Mouse (Mus musculus): ENCODE measurements at regions not wholly inside any gene's neighbourhood (a gene's known extent, or its start where the extent isn't known, plus 50 kb on each side); places are given as distances from the start of the nearest gene placed in this dataset.

DNA sequence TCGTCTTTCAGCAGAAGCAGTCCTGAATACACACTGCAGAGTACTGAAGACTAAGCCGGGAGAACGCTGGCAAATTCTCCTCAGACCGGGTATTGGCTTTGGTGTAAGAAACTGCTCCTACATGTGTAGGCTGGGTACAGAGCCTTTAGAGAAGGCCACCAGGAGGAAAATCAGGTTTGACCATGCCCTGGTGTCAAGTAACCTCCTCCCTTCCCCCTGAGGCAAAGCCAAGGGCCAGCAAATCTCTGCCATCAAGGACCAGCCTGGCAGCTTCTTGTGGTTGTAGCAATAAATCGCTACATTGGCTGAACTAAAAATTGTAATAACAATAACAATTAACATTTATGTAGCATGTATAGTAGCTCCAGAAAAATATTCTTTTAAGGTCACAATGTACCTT lies 237.8 kb downstream of the Snx10 start:
- Histone ChIP-seq H3K27me3 (ENCODE audit: control insufficient read depth in 1 of 2, insufficient read depth in 2 of 2, low read length in 2 of 2) (peaks cover 0 to 6% of the 10 kb centered on the region in 2 experiments; a peak in 3 of 4 replicates), H3K79me2 (ENCODE audit: control insufficient read depth, insufficient read depth, low read length, poor library complexity) (no peaks in the 10 kb centered on the region), H3K27ac (ENCODE audit: control insufficient read depth, low read depth, low read length) (no peak overlapping the region), H3K4me3 (ENCODE audit: control insufficient read depth in 1 of 2, insufficient read depth in 1 of 2, low read depth in 2 of 2, low read length in 2 of 2) (no peak overlapping the region), H3K9ac (ENCODE audit: control insufficient read depth, low read depth, low read length, poor library complexity, severe bottlenecking) (no peak overlapping the region), H3K36me3 (ENCODE audit: control insufficient read depth in 1 of 2, insufficient read depth in 2 of 2, low read length in 2 of 2) (no peaks in the 10 kb centered on the region), H3K9me3 (replicated peaks; ENCODE audit: insufficient read depth, low read length) (no peaks in the 10 kb centered on the region), H3K4me1 (ENCODE audit: control insufficient read depth in 1 of 2, insufficient read depth in 2 of 2, low read length in 2 of 2) (0 out of 4 replicates have a peak, but pooled peaks cover 0 to 2% of the 10 kb centered on the region in 2 experiments)
- TF ChIP-seq GABPA (IDR thresholded peaks at IDR 0.05; ENCODE audit: low read depth, low read length) (no peak), CTCF (IDR thresholded peaks at IDR 0.05 in 2 of 3, conservative IDR thresholded peaks at IDR 0.05 in 1 of 3; ENCODE audit: control insufficient read depth in 1 of 3, insufficient read depth in 1 of 3, low read depth in 2 of 3, low read length in 3 of 3, poor library complexity in 1 of 3, severe bottlenecking in 1 of 3) (no peak)
- no peak for DNase-seq (ENCODE audit: low read depth, low spot score)

GRCm38 (mm10) chr6:51766482-51766881 lies 242.8 kb downstream of the Snx10 start:
- Histone ChIP-seq H3K79me2 (ENCODE audit: control insufficient read depth, insufficient read depth, low read length, poor library complexity) (no peaks in the 10 kb centered on the region), H3K4me3 (ENCODE audit: control insufficient read depth in 1 of 2, insufficient read depth in 1 of 2, low read depth in 2 of 2, low read length in 2 of 2) (no peak overlapping the region), H3K9me3 (replicated peaks; ENCODE audit: insufficient read depth, low read length) (no peaks in the 10 kb centered on the region), H3K27ac (ENCODE audit: control insufficient read depth, low read depth, low read length) (no peak overlapping the region), H3K36me3 (ENCODE audit: control insufficient read depth in 1 of 2, insufficient read depth in 2 of 2, low read length in 2 of 2) (no peaks in the 10 kb centered on the region), H3K4me1 (ENCODE audit: control insufficient read depth in 1 of 2, insufficient read depth in 2 of 2, low read length in 2 of 2) (no peaks in the 10 kb centered on the region), H3K27me3 (ENCODE audit: control insufficient read depth in 1 of 2, insufficient read depth in 2 of 2, low read length in 2 of 2) (peaks cover 0 to 4% of the 10 kb centered on the region in 2 experiments; a peak in 3 of 4 replicates), H3K9ac (ENCODE audit: control insufficient read depth, low read depth, low read length, poor library complexity, severe bottlenecking) (no peak overlapping the region)
- DNase-seq (ENCODE audit: low read depth, low spot score) = no peak
- TF ChIP-seq MAFK (IDR thresholded peaks at IDR 0.05; ENCODE audit: borderline replicate concordance, low read depth, low read length) (no peak), CHD2 (IDR thresholded peaks at IDR 0.05; ENCODE audit: low read length) (no peak), TCF12 (IDR thresholded peaks at IDR 0.05; ENCODE audit: low read depth, low read length) (no peak), SIN3A (IDR thresholded peaks at IDR 0.05; ENCODE audit: low read length) (no peak), UBTF (IDR thresholded peaks at IDR 0.05; ENCODE audit: borderline replicate concordance, insufficient read depth, low read depth, low read length) (no peak), EP300 (IDR thresholded peaks at IDR 0.05; ENCODE audit: low read depth in 1 of 2, low read length in 2 of 2) (no peak)

DNA sequence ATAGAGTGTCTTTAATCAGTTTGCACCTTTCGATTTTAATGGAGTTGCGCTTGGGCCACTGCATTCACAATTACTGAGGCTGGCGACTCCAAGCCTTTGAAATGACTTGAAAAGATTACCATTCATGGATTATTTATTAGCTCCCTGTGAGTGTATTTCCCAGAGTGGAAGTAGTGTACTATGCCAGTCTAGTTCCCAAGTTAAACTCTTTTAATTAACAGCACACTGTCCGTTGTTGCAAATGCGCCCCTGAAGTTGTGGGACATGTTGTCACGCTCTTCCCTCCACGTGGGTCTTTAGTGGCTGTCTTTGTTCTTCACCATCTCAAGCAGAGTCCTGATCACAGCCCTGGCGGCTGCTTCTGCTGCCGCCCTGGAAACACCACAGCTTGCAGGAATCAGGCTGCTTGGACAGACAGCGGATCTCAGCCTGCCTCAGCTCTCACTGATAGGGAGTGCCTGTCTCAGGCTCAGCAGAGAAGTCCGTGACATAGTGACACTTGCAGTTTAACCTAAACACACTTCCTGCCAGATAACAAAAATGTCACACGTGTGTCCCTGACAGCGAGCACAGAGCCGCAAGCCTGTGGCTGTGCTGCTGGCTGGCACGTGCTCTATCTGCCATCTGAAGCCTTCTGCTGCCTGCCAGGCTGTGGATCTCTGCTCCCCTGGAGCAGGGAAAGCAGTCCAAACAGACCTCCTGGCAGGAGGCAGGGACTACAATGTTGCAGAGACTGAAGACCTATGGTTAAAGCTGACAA lies 244.1 kb downstream of the Snx10 start:
- Histone ChIP-seq H3K9ac (ENCODE audit: control insufficient read depth, low read depth, low read length, poor library complexity, severe bottlenecking) (no peak overlapping the region), H3K9me3 (replicated peaks; ENCODE audit: insufficient read depth, low read length) (no peaks in the 10 kb centered on the region), H3K27ac (ENCODE audit: control insufficient read depth, low read depth, low read length) (no peak overlapping the region), H3K4me1 (ENCODE audit: control insufficient read depth in 1 of 2, insufficient read depth in 2 of 2, low read length in 2 of 2) (no peaks in the 10 kb centered on the region), H3K79me2 (ENCODE audit: control insufficient read depth, insufficient read depth, low read length, poor library complexity) (no peaks in the 10 kb centered on the region), H3K27me3 (ENCODE audit: control insufficient read depth in 1 of 2, insufficient read depth in 2 of 2, low read length in 2 of 2) (peaks cover 0 to 4% of the 10 kb centered on the region in 2 experiments; a peak in 3 of 4 replicates), H3K4me3 (ENCODE audit: control insufficient read depth in 1 of 2, insufficient read depth in 1 of 2, low read depth in 2 of 2, low read length in 2 of 2) (no peak overlapping the region), H3K36me3 (ENCODE audit: control insufficient read depth in 1 of 2, insufficient read depth in 2 of 2, low read length in 2 of 2) (no peaks in the 10 kb centered on the region)
- DNase-seq (ENCODE audit: low read depth, low spot score) = peak; percentile 49
- TF ChIP-seq POLR2A (IDR thresholded peaks at IDR 0.05; ENCODE audit: control insufficient read depth in 1 of 2, insufficient read depth in 1 of 2, low read depth in 1 of 2, low read length in 2 of 2, poor library complexity in 1 of 2) (no peak), GATA1 (IDR thresholded peaks at IDR 0.05; ENCODE audit: low read depth, low read length) (0 out of 2 replicates have a peak, but pooled peaks have one; percentile 12), BHLHE40 (IDR thresholded peaks at IDR 0.05; ENCODE audit: borderline replicate concordance, low read depth, low read length) (peak; percentile 87), MXI1 (IDR thresholded peaks at IDR 0.05; ENCODE audit: low read depth, low read length) (peak; percentile 72), MAFK (IDR thresholded peaks at IDR 0.05; ENCODE audit: borderline replicate concordance, low read depth, low read length) (no peak), MYC (IDR thresholded peaks at IDR 0.05; ENCODE audit: low read depth, low read length) (peak; percentile 53; the same call in 1 of the 2 replicates), USF1 (IDR thresholded peaks at IDR 0.05; ENCODE audit: low read depth, low read length) (peak; percentile 22; the same call in 1 of the 2 replicates), MAX (IDR thresholded peaks at IDR 0.05; ENCODE audit: low read length) (peak; percentile 78), CHD1 (IDR thresholded peaks at IDR 0.05; ENCODE audit: low read depth, low read length) (no peak)
